Mouse (Mus musculus): Measurements from ENCODE around the gene Bdkrb2.

The Bdkrb2 gene

DNA sequence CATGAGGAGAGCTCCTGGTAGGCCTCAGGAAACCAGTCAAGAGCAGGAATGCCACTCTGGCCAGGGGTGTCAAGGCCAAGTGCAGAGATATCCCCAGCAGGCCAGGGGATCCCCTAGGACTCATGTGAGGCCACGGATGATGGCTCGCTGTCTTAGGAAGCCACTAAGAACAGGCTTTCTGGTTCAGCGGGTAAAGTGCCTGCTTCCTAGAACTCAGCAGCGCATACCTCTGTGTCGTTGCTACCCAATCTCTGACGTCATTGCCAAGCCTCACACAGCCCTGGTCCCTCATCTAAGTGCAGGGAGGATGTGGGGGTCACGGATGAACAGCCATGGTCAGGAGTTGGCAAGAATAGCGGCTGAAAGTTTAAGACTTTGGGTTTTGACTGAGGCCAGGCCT is 34.1 kb downstream of the Bdkrb2 start:
- no peak for DNase-seq

DNA sequence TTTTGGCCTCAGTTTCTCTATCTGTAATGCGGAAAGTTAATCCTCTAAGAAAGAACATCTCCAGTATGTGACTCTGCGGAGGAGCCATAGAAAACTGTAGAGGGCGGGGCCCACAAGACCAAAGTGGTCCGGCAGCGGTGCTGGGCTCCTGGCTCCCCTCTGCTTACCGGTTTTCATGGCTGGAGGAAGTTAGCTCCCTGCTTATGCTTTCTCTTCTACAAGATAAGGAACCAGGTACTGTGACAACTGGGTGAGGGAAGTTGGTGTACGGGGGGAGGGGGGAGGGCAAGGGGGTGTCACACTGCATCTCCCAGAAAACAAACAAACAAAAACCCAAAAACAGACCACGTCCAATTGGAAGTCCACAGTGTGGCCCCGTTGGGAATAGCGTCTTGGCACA is 35.5 kb downstream of the Bdkrb2 start:
- no peak for DNase-seq

DNA sequence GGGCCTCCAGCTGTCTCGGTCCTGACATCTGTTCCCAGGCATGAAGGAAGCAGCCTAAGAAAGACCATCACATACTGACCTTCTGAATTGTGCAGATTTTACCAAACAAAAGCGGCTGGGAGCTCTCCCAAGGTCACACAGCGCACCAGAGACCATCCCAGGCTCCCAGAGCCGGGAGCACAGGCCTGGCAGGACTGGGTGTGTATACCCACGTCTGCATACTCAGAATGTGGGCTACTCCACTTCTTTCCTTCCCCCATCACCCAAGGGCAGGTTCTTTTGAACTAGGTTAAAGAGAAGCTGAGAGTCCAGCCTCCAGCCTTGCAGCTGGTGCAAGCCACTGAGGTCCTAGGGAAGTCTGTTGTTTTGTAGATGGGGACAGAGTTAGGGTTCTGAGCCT is 36.1 kb downstream of the Bdkrb2 start:
- no peak for DNase-seq

DNA sequence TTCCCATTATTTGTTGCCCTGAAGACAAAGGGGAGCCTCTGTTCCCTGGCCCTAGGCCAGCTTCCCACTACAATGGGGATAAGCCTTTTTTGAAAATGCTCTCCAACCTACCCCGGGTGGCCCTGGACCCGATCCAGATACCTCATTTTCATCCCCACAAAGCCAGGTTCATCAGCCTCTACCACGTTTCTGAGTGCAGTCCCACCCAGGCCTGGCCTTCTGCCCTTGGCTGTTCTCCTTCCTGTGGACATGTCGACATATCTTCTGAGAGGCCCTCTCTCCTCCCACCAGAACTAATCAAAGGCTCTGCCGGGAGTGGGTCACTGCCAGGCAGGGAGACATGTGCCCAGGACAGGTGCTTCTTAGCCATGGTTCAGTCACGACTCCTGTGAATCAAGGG is 38.6 kb downstream of the Bdkrb2 start:
- DNase-seq: no peak

DNA sequence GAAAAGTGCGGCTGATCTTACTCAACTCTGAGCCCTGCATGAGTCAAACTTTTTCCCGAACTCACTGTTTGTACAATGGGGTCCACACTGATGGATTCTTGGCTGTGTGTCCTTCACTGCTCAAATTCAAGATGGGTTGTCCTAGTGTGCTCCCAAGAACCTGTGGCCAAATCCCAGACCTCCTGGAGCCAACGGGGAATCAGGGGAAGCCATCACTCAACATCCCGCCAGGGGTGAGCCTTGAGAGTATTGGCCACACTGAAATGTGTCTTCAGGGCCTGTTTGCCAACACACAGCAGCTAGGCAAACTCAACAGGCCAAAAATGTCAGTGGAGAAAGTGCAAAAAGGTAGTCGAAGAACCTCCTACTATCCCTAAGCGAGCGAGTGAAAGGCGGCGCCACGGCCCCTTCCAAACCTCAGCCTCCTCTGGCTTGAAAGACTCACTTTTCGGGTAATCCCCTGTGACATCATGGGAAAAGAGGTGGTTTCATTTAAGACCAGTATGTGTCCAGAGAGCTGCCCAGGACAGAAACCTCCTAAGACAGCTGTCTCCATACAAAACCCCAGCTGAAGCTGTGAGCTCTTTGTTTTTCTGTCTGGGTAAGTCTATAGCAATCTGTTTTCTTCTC is 39.7 kb downstream of the Bdkrb2 start, which contains the start of gene Bdkrb1:
Gene Bdkrb1 (plus strand): TSS at position 505 of the 630 bp plus-strand sequence.
- no peak for DNase-seq

DNA sequence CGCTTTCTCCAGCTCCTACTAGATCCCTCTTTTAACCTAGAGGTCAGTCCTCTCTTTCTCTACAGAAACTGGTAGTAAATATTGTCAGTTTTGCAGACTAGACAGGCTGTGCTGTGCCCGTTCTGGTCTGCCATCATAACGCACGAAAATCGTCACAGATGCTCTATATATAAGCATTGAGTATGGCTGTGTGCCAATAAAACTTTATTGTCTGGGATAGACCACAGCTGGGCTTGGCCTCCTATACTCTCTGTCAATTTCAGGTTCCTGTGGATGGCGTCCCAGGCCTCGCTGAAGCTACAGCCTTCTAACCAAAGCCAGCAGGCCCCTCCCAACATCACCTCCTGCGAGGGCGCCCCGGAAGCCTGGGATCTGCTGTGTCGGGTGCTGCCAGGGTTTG is 40.9 kb downstream of the Bdkrb2 start:
- DNase-seq: no peak

DNA sequence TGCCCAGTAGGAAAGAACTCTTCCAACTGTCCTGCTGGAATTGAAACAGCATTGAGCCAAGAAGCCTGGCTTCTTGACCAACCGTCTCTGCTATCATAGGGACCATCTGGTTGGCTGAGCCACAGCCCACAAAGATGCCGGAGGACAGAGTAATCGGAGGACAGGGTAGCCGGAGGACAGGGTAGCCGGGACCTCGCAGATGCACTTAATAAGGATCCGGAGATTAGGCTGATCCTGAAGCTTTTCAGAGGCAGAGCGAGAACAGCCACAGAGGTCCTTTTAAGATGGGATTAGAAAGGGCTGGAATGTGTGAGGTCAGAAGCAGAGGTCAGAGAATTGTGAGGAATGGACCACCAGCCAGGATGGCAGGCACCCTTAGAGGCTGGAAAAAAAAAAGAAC is 42.2 kb downstream of the Bdkrb2 start:
- no peak for DNase-seq

DNA sequence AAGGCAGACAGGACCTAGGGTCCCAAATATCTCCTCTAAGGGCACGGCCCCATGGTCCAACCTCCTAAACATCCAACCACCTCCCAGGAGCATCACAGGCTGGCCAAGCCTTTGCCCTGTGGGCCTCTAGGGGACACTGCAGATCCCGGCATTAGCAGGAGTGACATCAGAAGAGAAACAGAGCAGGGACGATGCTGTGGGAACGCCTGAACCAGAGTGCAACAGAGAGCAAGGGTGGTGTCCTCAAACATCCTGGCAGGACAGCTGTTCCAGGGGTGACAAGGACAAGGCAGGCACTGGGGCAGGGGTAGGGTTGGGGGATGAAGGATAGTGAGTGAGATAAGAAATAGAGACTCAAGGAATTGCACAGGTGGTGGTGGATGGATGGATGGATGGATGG is 43.9 kb downstream of the Bdkrb2 start:
- DNase-seq: no peak

DNA sequence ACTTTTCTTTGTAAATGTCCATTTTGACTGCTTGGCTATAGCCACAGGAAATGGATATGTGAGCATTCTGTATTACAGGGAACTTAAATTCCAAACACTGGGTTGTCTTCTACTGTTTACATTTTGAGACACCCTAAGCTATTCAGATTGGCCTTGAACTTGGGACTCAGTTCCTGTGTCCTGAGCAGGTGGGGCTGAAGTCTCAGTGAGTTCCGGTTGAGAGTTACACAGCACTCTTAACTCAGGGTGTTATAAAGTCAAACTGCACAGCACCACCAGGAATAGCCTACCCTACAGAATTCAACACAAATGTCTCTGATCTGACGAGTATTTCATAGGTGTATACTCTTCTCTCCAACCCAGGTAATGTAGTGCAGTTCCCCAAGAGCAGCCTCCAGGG is 48.0 kb downstream of the Bdkrb2 start:
- DNase-seq: no peak

DNA sequence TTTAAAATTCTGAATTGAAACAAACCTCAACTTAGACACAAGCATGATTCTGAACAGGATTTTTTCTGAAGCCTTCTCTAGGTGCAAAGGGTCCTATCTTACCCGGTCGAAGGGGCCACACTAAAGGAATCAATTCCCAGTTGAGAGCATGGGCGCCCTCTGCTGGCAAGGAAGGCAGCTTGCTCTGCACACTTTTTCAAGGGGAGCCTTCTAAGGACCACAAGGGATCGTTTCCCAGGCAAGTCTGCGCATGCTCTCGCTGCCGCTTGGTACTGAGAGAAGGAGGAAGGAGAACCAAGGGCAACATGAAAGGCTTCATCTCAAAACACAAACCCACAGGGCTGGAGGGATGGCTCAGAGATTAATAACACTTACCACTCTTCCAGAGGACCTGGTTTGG is 48.7 kb downstream of the Bdkrb2 start:
- DNase-seq: peak; percentile 31

DNA sequence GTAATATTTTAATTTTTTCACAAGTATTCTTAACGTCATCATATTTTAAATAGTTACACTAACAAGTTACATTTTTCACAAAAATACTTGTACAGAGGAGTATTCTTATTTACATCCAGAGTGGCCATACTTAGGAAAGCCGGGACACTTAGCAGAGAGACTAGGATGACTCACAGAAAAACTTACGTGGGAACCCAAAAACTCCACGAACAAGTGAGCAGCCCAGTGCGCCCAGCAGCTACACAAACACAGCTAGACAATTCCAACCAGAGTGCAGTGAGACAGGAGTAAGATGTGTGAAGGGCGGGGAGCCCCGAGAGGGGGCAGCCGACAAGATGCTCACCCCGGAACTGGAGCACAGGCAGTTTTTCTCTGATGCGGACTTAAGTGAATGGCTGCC is 50.5 kb downstream of the Bdkrb2 start:
- no peak for DNase-seq

DNA sequence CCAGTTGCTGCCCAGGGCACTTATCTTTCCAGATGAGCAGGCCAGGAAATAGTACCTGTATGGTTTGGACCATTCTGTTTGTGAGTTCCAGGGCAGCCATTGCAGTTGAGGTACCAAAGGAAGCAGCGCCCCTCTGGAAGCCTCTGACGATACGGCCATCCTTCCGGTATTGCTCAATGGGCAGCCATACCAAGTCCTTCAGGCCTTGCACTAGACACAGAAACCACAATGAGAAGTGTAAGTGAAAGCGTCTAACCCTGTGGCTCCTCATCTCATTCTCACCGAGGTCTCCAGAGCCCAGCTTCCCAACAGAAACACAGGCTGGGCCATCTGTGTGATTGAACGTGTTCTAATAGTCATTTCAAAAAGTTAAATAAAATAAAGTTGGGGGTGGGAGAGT is 59.0 kb downstream of the Bdkrb2 start:
- no peak for DNase-seq

DNA sequence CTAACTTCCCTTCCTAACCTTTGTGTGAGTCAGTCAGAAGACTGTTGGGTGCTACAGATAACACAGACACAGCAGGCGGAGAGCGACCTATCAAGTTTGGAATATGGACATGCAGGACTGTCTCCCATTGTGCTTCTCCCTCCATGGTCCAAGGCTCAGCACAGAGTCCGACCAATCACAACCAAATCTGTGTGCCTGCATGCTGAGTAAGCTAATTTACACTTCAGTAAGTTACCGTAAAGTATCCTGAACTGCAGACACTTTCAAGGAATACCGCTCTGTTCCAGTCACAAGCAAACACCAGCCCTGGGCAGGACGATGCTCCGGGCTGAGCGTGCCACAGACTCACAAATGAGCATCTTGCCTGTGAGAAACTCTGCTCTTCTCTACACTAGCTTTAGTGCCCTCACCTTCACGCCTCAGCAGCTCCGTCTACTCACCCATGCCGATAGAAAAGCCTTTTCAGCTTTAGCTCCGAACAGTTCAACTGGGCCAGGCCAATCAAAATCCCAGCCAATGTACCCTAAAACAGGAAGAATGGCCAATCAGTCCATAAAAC is 60.0 kb downstream of the Bdkrb2 start:
- DNase-seq: no peak

DNA sequence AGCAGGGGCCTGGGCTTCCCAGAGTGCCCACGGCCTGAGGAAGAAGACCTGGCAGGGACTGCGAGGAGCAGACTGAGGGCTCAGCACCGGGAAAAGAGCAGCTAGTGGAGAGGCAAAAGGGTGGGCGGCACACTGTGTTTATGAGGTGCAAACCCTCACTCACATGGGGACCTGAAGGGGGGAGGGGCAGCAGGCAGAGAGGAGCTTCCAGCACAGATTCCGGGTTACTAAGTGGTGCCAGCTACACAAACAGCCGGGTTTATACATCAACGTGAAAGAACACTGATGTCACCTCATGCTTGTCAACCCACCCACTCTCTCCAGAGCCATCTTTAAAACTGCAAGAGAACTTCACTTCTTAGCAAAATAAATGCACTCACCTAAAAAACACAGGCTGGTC is 62.8 kb downstream of the Bdkrb2 start:
- no peak for DNase-seq

DNA sequence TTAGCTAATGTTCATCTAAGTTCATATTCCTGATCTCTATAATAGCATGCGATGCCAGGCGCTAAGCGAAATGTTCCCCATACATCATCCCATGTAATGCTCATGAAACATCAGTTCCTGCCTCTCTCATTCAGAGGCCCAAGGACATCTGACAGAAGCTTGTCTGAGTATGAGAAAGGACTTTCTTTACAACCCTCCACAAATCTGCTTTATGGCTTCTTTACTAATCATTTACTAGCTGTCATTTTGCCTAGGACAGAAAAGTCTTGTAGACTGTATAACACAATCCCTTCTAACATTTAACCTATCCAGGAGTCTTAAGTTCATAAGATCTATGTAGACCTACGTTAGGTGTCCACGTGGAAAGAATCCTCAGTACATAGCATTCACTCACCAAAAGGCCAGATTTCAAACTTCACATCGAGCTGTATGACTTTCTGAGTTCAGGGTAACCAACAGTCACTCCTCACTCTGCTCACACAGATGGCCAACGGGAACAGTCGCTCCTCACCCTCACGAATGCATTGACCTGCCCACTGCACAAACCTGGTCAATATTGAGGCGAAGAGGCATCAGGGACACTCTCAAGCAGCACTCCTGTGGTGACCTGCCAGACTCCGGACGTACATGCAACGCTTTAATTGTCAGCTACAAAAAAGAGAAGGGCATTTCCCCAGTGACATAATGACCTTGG is 71.5 kb downstream of the Bdkrb2 start:
- no peak for DNase-seq

DNA sequence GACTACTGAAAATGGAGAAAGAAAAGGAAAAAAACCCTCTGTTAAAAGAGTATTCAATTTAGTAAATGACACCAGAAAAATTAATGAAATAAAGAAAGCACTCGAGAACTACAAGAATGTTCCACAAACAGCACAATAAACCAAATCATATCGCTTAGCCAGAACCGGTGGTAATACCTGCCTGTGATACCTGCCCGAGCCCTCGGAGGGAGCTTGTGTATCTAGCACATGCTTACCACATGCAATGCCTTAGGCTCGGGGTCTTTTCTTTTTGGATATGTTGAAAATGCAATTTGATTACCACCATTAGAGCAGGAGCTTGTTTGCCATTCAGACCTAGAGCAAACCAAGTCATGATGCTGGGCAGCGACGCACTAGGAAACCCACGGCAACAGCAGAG is 73.5 kb downstream of the Bdkrb2 start:
- DNase-seq: peak; percentile 3

DNA sequence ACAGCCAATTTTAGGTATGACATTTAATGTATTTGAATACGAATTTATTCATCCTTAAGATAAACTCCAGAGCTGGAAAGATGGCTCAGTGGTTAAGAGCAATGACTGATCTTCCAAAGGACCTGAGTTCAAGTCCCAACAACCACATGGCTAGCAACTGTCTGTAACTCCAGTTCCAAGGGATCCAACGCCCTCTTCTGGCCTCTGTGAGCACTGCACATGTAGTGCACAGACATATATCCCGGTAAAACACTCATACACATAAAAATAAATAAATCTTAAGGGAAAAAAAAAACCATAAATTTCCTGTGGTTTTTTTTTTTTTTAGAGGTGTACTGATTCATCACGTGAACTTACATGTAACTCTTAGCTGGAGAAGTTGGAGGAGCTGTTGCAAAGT is 74.5 kb downstream of the Bdkrb2 start:
- no peak for DNase-seq

DNA sequence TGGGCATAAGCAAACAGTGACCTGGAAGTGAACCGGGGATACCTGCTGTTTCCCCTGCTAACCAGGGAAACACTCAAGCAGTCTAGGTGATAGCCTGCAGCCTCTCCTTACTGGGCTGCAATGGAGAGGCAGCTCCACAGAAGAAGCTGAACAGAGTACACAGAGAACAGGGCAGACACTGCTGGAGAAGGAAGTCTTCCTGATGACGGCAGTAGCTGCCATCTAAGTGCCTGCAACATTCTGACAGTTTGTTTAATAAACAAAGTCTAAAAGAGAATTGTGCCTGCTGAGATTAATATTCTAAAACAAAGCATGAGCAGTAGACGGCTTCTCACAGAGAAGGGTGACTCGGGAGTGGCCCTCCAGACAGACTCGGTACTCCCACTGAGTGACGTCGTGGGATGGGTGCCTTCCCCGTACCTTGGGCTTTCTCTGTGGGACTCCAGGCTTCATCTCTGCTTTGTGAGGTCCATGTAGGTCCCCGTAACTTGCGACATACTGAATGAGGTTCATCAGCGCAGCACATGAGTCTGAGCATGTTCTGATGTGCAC is 79.8 kb downstream of the Bdkrb2 start:
- no peak for DNase-seq
